Mouse (Mus musculus) urinary bladder, postnatal 36 days (tissue): ENCODE measurements around the gene Pth2.

Experiments
- DNase-seq, 2 experiments: peaks; one replicate each; pipeline ENCODE4 v3.0.0; 2022; ENCODE audit warnings: low spot score in 2 of 2, mixed read lengths in 1 of 2

Pth2 gene

DNA sequence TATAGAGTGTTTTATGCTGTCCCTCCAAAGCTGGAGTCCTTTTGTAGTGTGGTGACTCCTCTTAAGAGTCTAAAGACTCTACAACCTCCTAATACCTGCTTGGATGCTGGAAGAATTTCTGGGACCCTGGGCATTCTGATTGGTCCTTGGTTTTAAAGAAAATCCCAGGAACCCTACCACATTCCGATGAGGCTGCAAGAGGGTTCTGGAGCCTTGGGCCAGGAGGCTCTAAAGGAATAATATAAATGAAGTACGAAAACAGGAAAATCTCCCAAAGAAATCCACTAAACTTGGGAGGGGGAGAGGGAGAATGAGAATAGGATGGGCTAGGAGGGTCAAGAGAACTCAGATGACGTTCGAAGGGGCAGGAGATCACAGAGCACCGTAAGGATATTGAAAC lies 27.2 kb upstream of the Pth2 start:
- DNase-seq: no peak

DNA sequence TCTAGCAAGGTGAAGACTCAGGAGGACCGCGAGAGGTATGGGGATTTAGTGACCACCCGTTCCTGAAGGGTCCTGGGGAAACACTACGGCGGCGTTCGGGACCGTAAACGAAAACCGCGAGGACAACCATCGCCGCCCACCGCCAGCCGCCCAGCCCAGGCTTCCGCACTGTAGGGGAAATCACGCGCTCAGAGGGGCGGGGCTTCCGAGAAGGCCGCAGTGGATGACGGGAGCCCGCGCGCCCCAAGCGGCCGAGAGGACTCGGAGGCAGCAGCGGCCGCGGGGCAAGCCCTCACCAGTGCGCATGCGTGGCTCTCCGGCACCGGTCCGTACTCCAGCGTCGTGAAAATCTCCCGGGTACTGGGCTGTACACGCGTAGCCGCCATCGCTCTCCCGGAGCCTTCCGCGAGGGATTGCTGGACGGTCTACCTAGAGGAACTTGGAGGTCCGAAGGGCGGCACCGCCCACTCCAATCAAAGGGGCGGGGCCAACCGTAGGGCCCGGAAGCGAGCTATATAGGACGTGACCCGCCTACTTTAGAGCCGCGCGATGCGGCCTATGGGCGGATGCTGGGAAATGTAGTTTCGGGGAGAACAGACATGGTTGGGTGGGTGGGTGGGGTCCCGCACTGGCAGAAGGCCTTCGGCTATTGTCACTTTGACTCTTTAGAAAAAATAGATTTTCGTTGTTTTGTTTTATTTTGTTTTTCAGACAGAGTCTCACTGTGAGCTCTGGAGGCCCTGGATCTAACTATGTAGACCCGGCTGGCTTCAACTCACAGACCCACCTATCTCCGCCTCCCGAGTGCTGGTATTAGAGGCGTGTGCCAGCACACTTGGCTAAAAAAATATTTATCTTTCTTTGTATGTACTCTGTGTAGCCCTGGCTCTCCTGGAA lies 26.5 kb upstream of the Pth2 start, which contains the start of the genes Pih1d1 and Aldh16a1:
TSS of gene Pih1d1 (plus strand) at position 208 of the 897 bp plus-strand sequence.
TSS of gene Aldh16a1 (minus strand) at position 489 of the 897 bp plus-strand sequence.
- peak; percentile 96 to 97 for DNase-seq

DNA sequence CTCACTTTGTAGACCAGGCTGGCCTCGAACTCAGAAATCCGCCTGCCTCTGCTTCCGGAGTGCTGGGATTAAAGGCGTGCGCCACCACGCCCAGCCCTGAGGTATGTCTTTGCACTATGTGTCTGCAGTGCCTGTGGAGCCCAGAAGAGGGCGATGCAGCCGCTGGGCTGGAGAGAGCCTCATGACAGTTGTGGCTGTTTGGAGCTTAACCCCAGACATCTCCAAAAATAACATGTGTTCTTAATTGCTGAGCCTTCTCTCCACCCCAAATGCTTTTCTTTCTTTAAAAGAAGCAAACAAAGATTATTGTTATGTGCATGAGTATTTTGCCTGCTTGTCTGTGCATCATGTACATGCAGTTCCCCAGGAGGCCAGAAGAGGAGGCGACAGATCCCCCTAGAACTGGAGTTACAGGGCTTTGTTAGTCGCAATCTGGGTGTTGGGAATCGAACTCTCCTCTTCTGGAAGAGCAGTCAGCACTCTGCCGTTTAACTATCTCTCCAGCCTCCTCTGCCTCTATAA lies 25.7 kb upstream of the Pth2 start:
- peak in 1 of 2 experiments; percentile 32 for DNase-seq

DNA sequence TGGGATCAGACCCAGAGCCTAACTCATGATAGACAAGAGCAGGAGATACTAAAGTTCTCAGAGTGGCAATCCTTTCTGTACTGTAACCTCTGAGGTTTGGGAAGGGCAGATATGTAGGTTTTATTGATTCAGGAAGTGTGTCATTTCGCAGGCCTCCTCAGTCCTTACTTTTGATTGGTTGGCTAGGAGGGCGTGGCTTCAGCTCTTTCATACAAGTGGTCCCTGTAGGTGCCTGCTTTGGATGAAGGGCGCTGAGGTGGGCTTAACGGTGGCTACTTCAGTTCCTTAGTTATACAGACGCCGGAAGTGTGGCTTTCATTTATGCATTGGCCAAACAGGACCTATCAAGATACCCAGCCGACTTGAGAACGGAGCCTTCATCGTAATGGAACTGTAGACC lies 25.2 kb upstream of the Pth2 start:
- DNase-seq: no peak

DNA sequence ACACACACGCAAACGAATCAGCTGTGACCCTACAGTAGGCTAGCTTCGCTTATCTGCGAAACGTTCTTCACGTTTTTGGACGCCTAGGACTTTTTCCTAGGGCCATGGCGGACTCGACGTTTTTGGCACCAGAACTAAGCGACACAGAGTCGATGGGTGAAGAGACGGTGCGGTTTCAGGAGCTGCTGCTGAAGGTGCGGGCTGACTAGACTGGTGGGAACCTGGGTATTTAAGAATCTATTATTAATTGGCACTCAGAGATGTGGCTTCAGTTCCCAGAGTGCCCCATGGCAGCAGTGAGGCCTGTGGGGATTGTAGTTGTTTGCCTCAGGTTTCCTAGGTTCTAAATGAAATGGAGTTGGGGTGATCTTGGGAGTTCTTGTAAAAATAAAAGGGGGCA lies 24.6 kb upstream of the Pth2 start:
- no peak for DNase-seq

DNA sequence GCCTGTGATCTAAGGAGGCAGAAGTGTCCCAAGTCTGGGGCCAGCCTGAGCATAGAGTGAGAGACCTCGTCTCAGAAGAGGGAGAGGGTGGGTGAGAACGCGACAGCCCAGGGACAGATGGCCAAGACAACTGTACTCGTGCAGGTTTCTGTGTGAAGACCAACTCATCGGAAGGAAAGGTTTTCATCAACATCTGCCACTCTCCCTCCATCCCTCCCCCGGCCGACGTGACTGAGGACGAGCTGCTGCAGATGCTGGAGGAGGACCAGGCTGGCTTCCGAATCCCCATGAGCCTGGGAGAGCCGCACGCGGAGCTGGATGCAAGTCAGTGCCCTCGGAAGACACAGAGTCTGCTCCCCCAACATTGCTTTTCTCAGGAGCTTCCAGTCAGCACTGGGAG lies 23.3 kb upstream of the Pth2 start:
- no peak for DNase-seq

DNA sequence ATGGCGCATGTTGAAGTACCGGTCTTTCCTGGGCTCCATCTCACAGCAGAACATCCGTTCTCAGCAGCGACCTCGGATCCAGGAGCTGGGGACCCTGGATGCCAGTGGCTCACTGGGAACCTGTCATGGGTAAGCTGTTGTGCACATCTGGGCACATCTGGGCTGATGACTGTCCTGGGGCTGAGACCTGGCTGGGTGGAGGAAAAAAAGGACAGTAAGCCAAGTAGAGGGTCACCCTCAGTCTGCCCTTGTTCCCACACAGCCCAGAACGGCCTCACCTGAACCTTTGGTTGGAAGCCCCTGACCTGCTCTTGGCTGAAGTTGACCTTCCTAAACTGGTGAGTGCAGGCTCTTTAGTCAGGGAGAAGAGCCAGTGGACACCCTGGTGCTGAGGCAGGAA lies 21.8 kb upstream of the Pth2 start:
- no peak for DNase-seq

DNA sequence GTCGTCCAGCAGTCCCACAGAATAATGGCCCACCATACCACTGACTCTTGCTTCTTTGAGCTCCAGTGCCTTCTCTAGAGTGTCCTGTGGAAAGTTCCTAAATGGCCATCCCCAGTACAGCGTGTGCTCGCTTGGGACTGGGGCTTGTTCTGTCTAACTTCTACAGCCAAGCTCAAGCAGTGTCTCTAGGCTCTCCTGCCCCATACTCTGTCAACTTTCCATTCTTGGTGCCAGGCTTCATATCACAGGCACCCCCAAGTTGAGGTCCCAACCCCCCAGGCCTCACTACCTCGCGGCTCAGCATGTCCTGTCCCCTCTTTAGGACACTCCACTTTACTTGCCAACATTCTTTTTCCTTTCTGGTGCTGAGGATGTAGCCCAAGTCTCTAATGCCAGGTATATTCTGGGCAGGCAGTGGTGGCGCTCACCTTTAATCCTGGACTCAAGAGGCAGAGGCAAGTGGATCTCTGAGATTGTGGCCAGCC lies 20.4 kb upstream of the Pth2 start:
- no peak for DNase-seq

DNA sequence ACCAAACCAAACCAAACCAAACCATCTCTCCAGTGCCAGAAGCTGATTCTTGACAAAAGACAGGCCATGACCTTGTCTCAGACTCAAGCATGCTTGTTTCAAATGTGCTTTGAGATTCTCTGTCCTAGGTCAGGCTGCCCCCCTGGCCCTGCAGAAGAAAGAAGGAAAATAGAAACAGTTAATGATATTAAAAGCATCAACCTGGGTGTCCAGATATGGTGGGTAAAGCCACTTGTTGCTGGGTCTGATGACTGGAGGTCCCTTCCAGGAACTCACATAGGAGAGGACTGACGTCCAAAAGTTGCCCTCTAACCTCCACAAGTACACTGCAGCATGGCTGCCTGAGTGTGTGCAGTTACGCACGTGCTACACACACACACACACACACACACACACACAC lies 19.9 kb upstream of the Pth2 start:
- no peak for DNase-seq

DNA sequence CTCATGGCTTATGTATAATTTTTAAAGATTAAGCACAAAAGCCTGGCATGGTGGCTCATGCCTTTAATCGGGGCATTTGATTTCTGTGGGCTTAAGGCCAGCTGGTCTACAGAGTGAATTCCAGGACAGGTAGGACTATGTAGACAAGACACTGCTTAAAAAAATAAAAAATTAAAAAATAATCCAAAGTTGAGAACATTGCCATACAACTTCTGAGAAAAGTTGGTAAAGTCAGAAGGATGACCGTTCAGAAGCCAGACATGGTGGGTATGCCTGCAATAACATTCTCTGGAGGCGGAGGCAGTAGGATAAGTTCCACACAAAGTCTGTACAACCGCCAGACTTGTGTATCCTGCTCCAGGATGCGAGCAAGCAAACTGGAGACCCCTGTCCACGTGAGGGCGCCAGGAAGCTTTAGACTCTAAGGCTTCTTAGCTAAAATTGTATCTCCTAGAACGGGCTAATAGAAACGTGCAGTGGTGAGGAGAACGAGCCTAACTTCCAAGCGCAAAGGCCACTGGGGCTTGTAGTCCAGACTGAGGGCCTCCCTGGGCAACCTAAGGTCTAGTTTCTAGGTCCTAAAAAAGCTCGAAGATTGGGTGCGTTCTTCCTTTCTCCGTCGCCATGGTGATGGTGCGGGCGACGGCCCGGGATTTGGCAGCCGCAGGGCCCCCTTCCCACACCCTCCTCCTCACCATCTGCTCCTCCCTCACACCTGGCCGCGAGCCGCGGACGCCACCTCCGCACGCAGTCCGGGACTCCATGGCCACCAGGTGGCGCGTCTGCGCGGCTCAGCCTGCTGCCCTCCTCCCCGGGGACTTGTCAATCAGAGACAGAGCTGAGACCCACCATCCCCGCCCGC lies 19.0 kb upstream of the Pth2 start:
- DNase-seq: peak; percentile 85 to 88

DNA sequence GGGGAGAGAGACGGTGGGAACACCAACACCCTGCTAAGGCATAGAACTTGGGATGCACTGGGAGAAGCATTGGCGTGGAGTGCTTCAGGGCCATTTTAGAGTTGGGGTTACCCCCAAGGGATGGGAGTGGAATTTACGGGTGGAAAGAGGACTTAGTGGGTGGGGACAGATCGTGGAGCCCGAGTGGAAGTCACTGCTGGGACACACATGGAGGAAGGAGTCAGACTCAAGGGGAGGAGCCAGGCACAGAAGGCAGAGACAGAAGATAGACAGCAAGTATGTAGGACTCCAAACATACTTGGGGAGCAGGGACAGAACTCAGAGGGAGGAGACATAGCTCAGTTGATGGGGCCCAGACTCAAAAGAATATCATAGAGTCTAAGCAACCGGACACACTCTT lies 18.2 kb upstream of the Pth2 start:
- DNase-seq: no peak

DNA sequence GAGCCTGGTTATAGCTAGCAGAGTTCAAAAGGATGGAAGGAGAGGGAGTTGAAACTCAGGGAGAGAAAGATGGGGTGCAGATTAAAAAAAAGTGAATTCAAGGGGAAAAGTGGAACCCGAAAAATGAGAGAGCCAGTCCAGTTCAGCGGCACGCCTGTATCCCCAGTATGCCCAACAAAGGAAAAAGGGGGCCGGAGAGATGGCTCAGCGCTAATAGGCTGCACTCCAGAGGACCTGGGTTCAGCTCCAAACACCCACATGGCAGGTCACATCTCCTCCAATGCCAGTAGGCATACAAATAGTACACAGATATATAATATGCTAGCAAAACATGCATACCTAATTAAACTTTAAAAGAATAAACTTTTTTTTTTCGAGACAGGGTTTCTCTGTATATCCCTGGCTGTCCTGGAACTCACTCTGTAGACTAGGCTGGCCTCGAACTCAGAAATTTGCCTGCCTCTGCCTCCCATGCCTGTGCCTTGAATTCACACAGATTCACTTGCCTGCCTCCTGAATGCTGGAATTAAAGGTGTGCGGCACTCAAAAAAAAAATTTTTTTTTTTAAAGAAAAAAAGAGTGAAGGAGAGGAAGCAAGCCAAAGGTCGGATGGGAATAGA lies 17.7 kb upstream of the Pth2 start:
- DNase-seq: no peak

DNA sequence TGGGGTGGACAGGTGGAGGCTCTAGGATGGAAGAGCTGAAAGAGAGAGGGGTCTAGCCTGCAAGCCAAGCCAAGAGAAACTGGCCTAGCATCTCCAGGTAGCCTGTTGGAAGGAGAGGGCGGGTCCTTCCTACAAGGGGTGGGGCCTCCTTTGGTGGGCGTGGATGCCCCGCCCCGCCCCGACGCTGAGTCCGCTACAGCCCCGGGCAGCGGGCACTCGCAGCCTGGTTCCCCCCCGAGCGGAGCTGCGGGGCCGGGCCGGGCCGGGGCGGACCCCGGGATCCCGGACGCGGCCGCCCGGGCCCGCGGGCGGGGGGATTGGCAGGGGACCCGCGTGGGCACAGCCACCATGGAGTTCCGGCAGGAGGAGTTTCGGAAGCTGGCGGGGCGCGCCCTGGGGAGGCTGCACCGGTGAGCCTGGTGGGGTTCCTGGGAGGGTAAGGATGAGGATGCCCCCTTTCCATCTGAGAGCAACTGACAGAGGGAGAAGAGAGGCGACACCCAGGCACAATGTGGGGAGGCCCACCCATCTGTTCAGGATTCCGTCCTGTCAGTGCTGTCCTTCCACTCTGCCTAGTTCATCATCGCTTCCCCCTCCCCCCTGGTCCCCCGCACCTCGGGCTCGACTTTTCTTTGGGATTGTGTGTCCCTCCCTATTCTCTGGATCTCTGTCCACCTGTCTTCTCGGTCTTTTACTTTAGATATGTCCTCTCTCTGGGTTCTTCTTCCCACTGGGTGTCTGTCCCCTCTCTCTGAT lies 16.9 kb upstream of the Pth2 start, which contains the start of gene Slc17a7:
TSS of gene Slc17a7 (plus strand) at position 215 of the 756 bp plus-strand sequence.
- no peak for DNase-seq

DNA sequence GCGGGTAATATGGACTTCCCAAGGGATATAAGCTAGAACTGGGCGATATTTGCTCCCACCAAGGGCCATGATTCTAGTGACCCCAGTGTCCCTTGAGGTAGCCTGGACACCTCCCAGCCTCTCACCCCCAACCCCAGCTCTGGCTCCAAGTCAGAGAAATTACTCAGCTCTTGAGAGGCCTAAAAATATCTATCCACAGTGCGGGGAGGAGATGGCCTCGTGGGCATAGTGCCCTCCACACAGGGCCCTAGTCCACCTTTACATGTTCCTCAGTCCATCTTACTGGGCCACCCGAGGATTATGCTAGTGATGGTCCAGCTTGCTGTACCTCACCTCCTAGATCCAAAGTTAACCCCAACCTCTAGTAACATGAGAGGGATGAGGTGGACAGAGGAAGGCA lies 16.0 kb upstream of the Pth2 start:
- no peak for DNase-seq

DNA sequence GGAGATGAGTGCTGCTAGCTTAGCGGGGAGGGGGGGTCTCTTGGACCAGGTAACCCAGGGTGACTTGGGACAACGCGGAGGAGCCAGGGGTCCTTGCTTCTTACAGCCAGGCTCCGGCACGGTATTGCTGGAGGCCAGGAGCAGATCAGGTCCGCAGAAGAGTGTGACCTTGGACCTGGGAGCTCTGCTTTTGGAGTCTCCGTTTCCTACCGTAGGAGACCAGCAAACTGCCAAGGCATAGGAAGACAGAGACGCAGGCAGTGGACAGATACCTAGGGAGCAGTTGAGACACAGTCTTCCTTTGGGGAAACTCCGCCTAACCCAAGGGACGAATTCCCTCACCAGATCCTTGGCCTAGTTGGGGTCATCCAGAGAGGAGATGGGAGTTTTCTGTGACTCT lies 15.1 kb upstream of the Pth2 start:
- DNase-seq: no peak

DNA sequence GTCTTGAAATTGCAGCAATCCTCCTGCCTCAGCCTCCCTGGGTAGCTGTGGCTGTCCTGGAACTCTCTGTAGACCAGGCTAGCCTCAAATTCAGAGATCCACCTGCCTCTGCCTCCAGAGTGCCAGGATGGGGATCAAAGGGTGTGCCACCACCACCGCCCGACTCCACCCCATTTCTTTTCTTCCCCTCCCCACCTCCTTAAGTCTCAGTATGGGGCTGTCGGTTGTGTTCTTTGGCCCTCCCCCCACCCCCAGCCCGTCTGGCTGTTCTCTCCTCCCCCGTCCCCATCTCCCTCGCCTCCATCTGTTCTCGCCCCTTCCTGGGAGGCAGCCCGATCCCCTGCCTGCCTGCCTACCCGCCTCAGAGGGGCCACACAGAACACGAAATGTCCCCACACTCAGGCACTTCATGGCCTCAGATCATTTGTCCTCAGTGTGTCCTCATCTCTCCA lies 13.8 kb upstream of the Pth2 start:
- DNase-seq: no peak

DNA sequence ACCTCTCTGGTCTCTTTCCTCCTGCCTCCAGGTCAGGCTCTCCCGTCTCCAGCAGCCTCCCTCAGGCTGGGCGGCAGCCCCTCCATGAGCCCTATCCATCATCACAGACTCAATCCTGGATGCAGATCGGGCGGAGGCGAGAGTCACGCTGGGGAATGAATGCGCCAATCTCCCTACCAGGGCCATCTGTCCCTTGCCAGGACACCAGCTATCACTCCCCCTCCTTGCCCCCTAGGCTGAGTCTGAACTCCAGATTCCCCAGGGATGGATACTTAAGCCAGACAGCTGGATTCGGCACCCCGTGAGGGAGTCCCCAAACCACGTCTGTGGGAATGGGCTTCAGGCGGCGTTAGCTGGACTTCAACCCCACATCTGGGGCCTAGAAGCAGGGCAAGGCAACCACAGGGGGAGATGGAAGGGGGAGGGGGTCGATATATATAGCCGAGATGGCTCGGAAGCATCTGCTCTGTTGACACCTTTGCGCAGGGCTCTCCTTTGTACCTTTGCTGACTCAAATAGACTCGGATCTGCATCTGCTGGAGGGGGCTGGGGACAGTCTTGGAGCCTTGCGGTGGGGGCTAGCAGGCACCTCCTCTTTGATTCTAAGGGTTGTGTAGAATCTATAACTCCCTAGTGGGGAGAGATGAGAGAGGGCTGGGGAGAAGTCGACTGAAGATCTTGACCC lies 12.9 kb upstream of the Pth2 start:
- DNase-seq: no peak

DNA sequence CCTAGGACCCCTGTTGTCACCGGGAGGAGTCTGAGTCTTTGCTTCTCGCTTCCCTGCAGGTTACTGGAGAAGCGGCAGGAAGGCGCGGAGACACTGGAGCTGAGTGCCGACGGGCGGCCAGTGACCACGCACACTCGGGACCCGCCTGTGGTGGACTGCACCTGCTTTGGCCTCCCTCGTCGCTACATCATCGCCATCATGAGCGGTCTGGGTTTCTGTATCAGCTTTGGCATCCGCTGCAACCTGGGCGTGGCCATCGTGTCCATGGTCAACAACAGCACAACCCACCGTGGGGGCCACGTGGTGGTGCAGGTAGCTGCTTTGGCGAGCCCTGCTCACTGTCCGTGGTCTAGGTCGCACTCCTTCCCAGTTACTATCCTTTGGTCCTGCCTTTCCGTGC lies 12.1 kb upstream of the Pth2 start:
- no peak for DNase-seq

DNA sequence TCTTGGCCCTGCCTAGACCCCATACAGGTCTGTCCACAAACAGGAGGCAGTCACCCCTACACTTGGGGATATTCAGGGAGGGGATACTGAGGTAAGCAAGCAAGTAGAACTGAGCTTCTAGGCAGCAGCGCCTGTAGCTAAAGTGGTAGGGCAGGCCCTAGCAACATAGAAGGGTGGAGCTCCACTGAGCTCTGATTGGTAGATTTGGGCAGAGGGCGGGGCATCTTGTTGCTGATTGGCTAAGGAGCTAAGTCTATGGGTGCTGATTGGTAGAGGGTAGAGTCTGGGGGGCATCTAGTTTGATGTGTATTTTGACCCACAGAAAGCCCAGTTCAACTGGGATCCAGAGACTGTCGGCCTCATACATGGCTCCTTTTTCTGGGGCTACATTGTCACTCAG lies 11.3 kb upstream of the Pth2 start:
- no peak for DNase-seq

DNA sequence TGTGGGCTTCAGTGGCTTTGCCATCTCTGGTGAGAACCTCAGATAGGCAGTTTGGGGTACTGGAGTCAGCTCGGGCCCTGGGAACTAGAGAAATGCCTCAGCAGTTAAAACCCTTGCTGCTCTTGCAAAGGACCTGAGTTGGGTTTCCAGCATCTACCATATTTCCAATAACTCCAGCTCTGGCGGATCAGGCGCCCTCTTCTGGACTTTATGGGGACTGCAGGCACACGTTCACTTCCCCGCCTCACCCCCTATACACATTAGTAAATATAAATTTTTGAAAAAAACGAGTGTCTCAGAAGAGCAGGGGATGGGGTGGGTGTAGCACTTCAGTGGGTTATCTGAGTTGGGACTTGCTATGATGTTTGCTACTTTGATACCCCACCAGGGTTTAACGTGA lies 7.8 kb upstream of the Pth2 start:
- no peak for DNase-seq
